Mouse (Mus musculus) hindbrain, postnatal 0 days (tissue): Measurements from ENCODE around the gene Atp6v1g2. TPM values are rescaled to one million over a fixed set of nuclear protein-coding genes. Genes with fewer than 3 reads are reported as not detected.
A peak's percentile ranks its signal among the peaks of the same experiment; 100 is the strongest.
"Not testable (repeated sequence)": the region's sequence is repeated elsewhere in the genome, so short reads cannot be mapped to it uniquely, and the experiment has no call there.

Source experiments
- ATAC-seq: fragments of 200-750 bp; cut with Nextera tagmentation; 2 replicates; pipeline ENCODE4 v1.8.0; 2017; ENCODE audit warnings: mild to moderate bottlenecking, moderate TSS enrichment, moderate library complexity
- DNase-seq: peaks from one replicate; pipeline ENCODE4 v3.0.0-alpha.2; 2015; ENCODE audit warnings: low spot score
- H3K27ac ChIP-seq: fragments of 300-500 bp; sonication (generic); 2 replicates; pipeline ENCODE4 v1.5.1; 2014; ENCODE audit warnings: mild to moderate bottlenecking
- H3K27me3 ChIP-seq: fragments of 300-500 bp; sonication (generic); 2 replicates; pipeline ENCODE4 v1.6.1; 2014; ENCODE audit warnings: low read length, mixed read lengths; ENCODE audit not compliant: insufficient read depth
- H3K36me3 ChIP-seq: fragments of 300-500 bp; sonication (generic); 2 replicates; pipeline ENCODE4 v1.6.1; 2014; ENCODE audit warnings: low read length, mixed read lengths; ENCODE audit not compliant: insufficient read depth
- H3K4me1 ChIP-seq: fragments of 300-500 bp; sonication (generic); 2 replicates; pipeline ENCODE4 v1.6.1; 2014; ENCODE audit warnings: antibody characterized with exemption, low read length, mixed read lengths; ENCODE audit not compliant: insufficient read depth
- H3K4me2 ChIP-seq: fragments of 300-500 bp; sonication (generic); 2 replicates; pipeline ENCODE4 v1.6.1; 2014; ENCODE audit warnings: low read depth, mild to moderate bottlenecking, low read length, moderate library complexity, mixed read lengths
- H3K4me3 ChIP-seq: fragments of 300-500 bp; sonication (generic); 2 replicates; pipeline ENCODE4 v1.5.1; 2014; ENCODE audit warnings: low read length
- H3K9ac ChIP-seq: fragments of 300-500 bp; sonication (generic); replicated peaks from 2 replicates; pipeline ENCODE4 v1.6.1; 2014; ENCODE audit warnings: mild to moderate bottlenecking, low read length, moderate library complexity, mixed read lengths
- H3K9me3 ChIP-seq: fragments of 300-500 bp; sonication (generic); 2 replicates; pipeline ENCODE4 v1.6.1; 2016; ENCODE audit warnings: low read length, mixed read lengths
- CTCF ChIP-seq: IDR thresholded peaks from 2 replicates; pipeline ENCODE4 v1.5.1; 2016; ENCODE audit warnings: antibody characterized with exemption, control low read depth, low read depth
- WGBS: fragments of 180-500 bp; shearing (Covaris S2); extraction: QIAGEN DNeasy Blood & Tissue Kit; methylation state at CpG from one replicate; pipeline ENCODE4 v1.1.7; 2014; 5-methylcytosine and 5-hydroxymethylcytosine counted together
- polyA plus RNA-seq: library from polyadenylated mRNA; unstranded; fragments of >200 nt; fragmentation: Nextera tagmentation; extraction: Ambion mirVana; gene quantifications from 2 replicates; pipeline ENCODE4 v1.2.1, GENCODE M21; 2015
- total RNA-seq: library from RNA; depleted of rRNA; stranded (reverse); fragments of >200 nt; gene quantifications from 2 replicates; pipeline ENCODE4 v1.2.3, GENCODE M21; 2014

The Atp6v1g2 gene
- total and polyA plus RNA-seq, 2 experiments from 2014 or later: 114 to 183 TPM

DNA sequence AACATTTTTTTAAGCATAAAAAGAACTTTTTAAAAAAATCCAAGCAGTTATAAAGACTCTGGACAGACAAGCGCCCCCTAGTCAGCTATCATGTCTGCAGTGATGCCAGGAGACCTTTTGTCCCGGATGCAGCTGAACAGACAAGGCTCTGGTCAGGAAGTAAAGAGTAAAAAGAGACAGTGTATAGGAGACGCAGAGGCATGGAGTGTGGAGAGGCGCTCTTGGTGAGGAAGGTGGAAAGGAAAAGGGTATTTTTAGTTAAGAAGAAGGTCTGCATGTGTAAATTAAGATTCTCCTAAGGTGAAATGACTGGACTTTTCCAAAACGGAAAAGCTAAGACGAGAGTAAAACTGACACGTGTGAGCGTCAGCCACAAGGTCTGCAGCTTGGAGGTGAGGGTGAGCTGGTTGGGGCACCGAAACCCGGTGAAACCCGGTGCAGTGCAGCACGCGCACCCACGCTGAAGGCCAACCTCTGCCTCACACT lies 6.9 kb upstream of the Atp6v1g2 start:
- no peak for TF ChIP-seq CTCF
- no peaks in the 10 kb centered on the region for H3K4me1 ChIP-seq
- 84% methylated on average over 14 of the region's 14 CpGs for WGBS
- H3K9ac ChIP-seq: no peak overlapping the region
- H3K9me3 ChIP-seq: no peaks in the 10 kb centered on the region
- no peaks in the 10 kb centered on the region for H3K27me3 ChIP-seq
- no peak overlapping the region for H3K4me2 ChIP-seq
- no peak overlapping the region for H3K4me3 ChIP-seq
- no peak overlapping the region for H3K27ac ChIP-seq
- H3K36me3 ChIP-seq: peaks cover 33% of the 10 kb centered on the region
- no peak for DNase-seq
- ATAC-seq: no peak

- Histone ChIP-seq H3K27me3 (no peaks in the 10 kb centered on the region), H3K4me3 (no peak overlapping the region), H3K9me3 (no peaks in the 10 kb centered on the region), H3K9ac (no peak overlapping the region), H3K36me3 (peaks cover 40% of the 10 kb centered on the region), H3K27ac (no peak overlapping the region), H3K4me1 (no peaks in the 10 kb centered on the region), H3K4me2 (no peak overlapping the region)
- DNase-seq: no peak
- no peak for TF ChIP-seq CTCF
- no peak for ATAC-seq
- WGBS: 94% methylated on average over 10 of the region's 10 CpGs
Observed at GRCm38 (mm10) chr17:35231022-35231421, 2.4 kb upstream of the Atp6v1g2 start.

DNA sequence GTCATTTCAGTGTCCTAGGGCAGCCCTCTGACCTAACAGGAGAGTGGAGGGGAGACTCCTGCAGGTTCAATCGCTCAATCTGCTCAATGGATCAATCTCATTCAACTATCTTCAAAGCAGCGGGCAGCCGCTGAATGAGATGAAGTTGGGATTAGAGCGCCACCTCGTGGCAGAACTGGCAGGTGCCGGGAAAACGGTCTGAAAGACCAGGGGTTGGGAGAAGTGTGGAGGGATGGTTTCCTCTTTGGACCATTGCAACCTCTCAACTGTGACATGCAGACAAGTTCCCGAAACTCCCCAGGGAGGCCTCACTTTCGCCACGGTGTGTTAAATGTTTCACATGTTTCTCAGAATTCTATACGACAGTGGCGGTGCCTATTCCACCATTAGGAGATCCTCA lies 1.4 kb upstream of the Atp6v1g2 start:
- H3K4me1 ChIP-seq: no peaks in the 10 kb centered on the region
- H3K4me3 ChIP-seq: no peak overlapping the region

DNA sequence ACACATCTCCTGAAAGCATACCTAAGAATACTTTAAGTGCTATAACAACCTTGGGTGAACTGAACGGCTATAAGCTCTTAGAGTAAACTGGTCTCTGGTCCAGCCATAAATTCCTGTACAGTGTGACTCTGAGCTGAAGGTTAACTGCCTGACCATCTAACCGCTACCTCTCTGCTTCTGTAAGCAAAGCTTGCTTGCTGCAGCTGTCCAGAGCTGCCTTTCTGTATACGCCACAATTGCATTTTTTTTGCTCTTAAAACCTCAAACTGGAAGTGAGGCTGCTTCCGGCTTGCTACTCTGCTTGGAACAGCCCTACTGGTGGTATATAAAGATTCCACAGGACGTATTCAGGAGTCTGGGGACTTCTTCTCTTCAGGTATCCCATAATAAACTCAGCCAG lies 801 bp upstream of the Atp6v1g2 start:
- Histone ChIP-seq H3K4me2 (no peak overlapping the region), H3K36me3 (peaks cover 31% of the 10 kb centered on the region), H3K4me1 (no peaks in the 10 kb centered on the region), H3K27ac (no peak overlapping the region), H3K4me3 (no peak overlapping the region), H3K27me3 (no peaks in the 10 kb centered on the region), H3K9me3 (no peaks in the 10 kb centered on the region), H3K9ac (no peak overlapping the region)
- no peak for DNase-seq
- WGBS: 89% methylated on average over 5 of the region's 5 CpGs
- no peak for ATAC-seq
- no peak for TF ChIP-seq CTCF

More for the DNA sequence above, 1.4 kb upstream of the Atp6v1g2 start:
- Histone ChIP-seq H3K4me2 (no peak overlapping the region), H3K9ac (no peak overlapping the region), H3K36me3 (peaks cover 36% of the 10 kb centered on the region), H3K27ac (no peak overlapping the region), H3K9me3 (no peaks in the 10 kb centered on the region), H3K27me3 (no peaks in the 10 kb centered on the region)
- peak; percentile 91 for TF ChIP-seq CTCF
- DNase-seq (peak; percentile 92), ATAC-seq (no peak)
- 10% methylated on average over 12 of the region's 12 CpGs for WGBS

DNA sequence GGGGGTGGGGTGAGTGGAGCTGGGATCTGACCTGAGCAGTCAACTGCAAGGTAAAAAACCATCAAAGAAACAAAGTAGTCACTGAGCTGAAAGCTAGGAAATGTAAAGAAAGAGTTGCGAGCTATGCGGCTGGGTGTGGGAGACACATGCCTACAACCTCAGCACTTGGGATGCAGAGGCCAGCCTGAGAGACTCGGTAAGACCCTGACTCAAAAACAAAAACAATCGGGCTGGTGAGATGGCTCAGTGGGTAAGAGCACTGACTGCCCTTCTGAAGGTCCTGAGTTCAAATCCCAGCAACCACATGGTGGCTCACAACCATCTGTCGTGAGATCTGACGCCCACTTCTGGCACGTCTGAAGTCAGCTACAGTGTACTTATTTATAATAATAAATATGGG lies 630 bp downstream of the Atp6v1g2 start:
- H3K4me2 ChIP-seq, H3K4me1 ChIP-seq: not testable (repeated sequence)

GRCm38 (mm10) chr17:35234903-35235302 lies 1.4 kb downstream of the Atp6v1g2 start:
- ATAC-seq (no peak), DNase-seq (no peak)
- H3K9ac ChIP-seq: peak overlapping the region; percentile 77
- WGBS: 9% methylated on average over 31 of the region's 31 CpGs
- peaks cover 14% of the 10 kb centered on the region for H3K36me3 ChIP-seq
- peak overlapping the region; percentile 98 for H3K27ac ChIP-seq
- no peak for TF ChIP-seq CTCF
- no peaks in the 10 kb centered on the region for H3K27me3 ChIP-seq
- peak overlapping the region; percentile 87 for H3K4me2 ChIP-seq
- no peaks in the 10 kb centered on the region for H3K4me1 ChIP-seq
- no peaks in the 10 kb centered on the region for H3K9me3 ChIP-seq
- H3K4me3 ChIP-seq: peak overlapping the region; percentile 54

More for the DNA sequence above, 630 bp downstream of the Atp6v1g2 start:
- H3K9me3 ChIP-seq, ATAC-seq, DNase-seq, H3K4me3 ChIP-seq, H3K9ac ChIP-seq, H3K27me3 ChIP-seq, H3K27ac ChIP-seq: not testable (repeated sequence)
- H3K36me3 ChIP-seq: peaks cover 23% of the 10 kb centered on the region
- WGBS: 81% methylated on average over 7 of the region's 7 CpGs

DNA sequence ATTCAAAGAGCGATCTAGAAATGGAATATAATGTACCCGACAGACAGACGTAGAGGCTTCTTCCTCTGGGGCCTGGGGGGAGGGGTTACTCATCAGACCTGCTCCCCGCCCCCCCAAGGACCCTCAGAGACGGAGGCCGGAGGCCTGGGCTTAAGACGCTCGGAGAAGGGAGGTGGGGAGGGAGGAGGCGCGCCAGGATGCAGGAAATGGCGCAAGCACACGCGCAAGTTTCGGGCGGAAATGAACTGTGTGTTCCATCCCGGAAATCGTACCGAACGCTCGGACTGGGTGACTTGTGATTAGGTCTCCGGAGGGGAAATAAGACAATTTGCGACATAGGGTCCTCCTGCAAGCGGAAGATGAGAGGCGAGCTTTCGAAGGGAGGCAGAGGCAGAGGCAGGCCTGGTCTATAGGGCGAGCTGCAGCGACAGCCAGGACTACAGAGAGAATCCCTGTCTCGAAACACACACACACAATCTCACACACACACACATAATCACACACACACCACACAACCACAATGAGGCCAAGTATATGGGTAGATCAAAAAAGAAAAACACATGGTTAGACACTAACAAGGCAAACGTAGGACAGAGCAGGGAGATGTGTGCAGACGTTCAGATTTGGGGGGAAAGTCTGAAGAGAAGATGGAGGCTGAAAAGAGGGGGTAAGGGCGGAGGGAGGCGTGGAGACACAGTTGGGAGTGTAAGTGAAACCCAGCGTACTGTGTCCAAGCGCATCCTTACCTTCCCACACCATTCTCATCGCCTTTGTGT lies 2.3 kb downstream of the Atp6v1g2 start, which contains the start of gene Nfkbil1:
Gene Nfkbil1, minus strand, starts transcription at position 179 of the 776 bp plus-strand sequence.
- under 1% methylated on average over 35 of the region's 35 CpGs for WGBS
- peaks cover 4% of the 10 kb centered on the region; the same call in 1 of the 2 replicates for H3K4me1 ChIP-seq
- no peak for TF ChIP-seq CTCF
- peaks cover 12% of the 10 kb centered on the region for H3K36me3 ChIP-seq
- H3K27ac ChIP-seq: peak within 1 kb of the TSS; percentile 98
- no peaks in the 10 kb centered on the region for H3K9me3 ChIP-seq
- DNase-seq (peak; percentile 98), ATAC-seq (peak; percentile 81)
- H3K4me3 ChIP-seq: peak within 1 kb of the TSS; percentile 54
- H3K4me2 ChIP-seq: peak within 1 kb of the TSS; percentile 87
- H3K9ac ChIP-seq: peak within 1 kb of the TSS; percentile 77
- no peaks in the 10 kb centered on the region for H3K27me3 ChIP-seq
